Mouse (Mus musculus) layer of hippocampus, adult 8-10 months (tissue): Measurements from ENCODE around the gene Evc. TPM values are rescaled to one million over a fixed set of nuclear protein-coding genes. Genes with fewer than 3 reads are reported as not detected.

Source experiments
- DNase-seq, 2 experiments: peaks; one replicate each; pipeline ENCODE4 v3.0.0; 2022; ENCODE audit warnings: low spot score in 2 of 2
- total RNA-seq, 4 experiments: library from RNA; stranded (reverse); gene quantifications; 2 replicates each; pipeline ENCODE4 v1.2.4; 2022

Gene Evc
- total RNA-seq, 4 experiments from 2014 or later = 13.9 to 18.7 (median 16.5) TPM

- no peak for DNase-seq
These were observed 26.7 kb downstream of the Evc start for GRCm38 (mm10) chr5:37310026-37310425.

- no peak for DNase-seq
These were observed 38.3 kb downstream of the Evc start for GRCm38 (mm10) chr5:37298370-37298769.

- DNase-seq = no peak
These were observed 40.0 kb downstream of the Evc start for GRCm38 (mm10) chr5:37296717-37297116.

- peak in 1 of 2 experiments; percentile 31 for DNase-seq
These were observed 45.7 kb downstream of the Evc start for GRCm38 (mm10) chr5:37290983-37291382.

- DNase-seq = peak in 1 of 2 experiments; percentile 61
These were observed 47.5 kb downstream of the Evc start for GRCm38 (mm10) chr5:37289236-37289635.

- DNase-seq = peak in 1 of 2 experiments; percentile 65
These were observed 48.3 kb downstream of the Evc start for GRCm38 (mm10) chr5:37288374-37288773.

- DNase-seq = no peak
These were observed 55.7 kb downstream of the Evc start for GRCm38 (mm10) chr5:37281021-37281420.

GRCm38 (mm10) chr5:37263816-37264215 lies 72.9 kb downstream of the Evc start:
- DNase-seq = no peak

GRCm38 (mm10) chr5:37261734-37262133 lies 75.0 kb downstream of the Evc start:
- no peak for DNase-seq

- DNase-seq = no peak
These were observed 79.5 kb downstream of the Evc start for GRCm38 (mm10) chr5:37257243-37257642.

- DNase-seq = no peak
These were observed 79.9 kb downstream of the Evc start for GRCm38 (mm10) chr5:37256823-37257222.

- no peak for DNase-seq
These were observed 82.2 kb downstream of the Evc start for GRCm38 (mm10) chr5:37254523-37254922.

- DNase-seq = no peak
These were observed 84.4 kb downstream of the Evc start for GRCm38 (mm10) chr5:37252101-37252804.

GRCm38 (mm10) chr5:37251596-37251995 lies 85.1 kb downstream of the Evc start:
- no peak for DNase-seq

- no peak for DNase-seq
These were observed 87.8 kb downstream of the Evc start for GRCm38 (mm10) chr5:37248870-37249269.

- DNase-seq = no peak
These were observed 89.2 kb downstream of the Evc start for GRCm38 (mm10) chr5:37247456-37247855.

- DNase-seq = no peak
These were observed 90.4 kb downstream of the Evc start for GRCm38 (mm10) chr5:37246138-37246910.

GRCm38 (mm10) chr5:37245651-37246050 lies 91.0 kb downstream of the Evc start:
- DNase-seq = peak in 1 of 2 experiments; percentile 70

GRCm38 (mm10) chr5:37244666-37245242 lies 91.9 kb downstream of the Evc start:
- DNase-seq = no peak

GRCm38 (mm10) chr5:37244161-37244560 lies 92.5 kb downstream of the Evc start:
- DNase-seq = peak; percentile 71

- DNase-seq = no peak
These were observed 93.4 kb downstream of the Evc start for GRCm38 (mm10) chr5:37243169-37243886.
